Mouse (Mus musculus): ENCODE data around the gene Ndufb4.
"Not testable (repeated sequence)": the region's sequence is repeated elsewhere in the genome, so short reads cannot be mapped to it uniquely, and the experiment has no call there.

Gene Ndufb4

DNA sequence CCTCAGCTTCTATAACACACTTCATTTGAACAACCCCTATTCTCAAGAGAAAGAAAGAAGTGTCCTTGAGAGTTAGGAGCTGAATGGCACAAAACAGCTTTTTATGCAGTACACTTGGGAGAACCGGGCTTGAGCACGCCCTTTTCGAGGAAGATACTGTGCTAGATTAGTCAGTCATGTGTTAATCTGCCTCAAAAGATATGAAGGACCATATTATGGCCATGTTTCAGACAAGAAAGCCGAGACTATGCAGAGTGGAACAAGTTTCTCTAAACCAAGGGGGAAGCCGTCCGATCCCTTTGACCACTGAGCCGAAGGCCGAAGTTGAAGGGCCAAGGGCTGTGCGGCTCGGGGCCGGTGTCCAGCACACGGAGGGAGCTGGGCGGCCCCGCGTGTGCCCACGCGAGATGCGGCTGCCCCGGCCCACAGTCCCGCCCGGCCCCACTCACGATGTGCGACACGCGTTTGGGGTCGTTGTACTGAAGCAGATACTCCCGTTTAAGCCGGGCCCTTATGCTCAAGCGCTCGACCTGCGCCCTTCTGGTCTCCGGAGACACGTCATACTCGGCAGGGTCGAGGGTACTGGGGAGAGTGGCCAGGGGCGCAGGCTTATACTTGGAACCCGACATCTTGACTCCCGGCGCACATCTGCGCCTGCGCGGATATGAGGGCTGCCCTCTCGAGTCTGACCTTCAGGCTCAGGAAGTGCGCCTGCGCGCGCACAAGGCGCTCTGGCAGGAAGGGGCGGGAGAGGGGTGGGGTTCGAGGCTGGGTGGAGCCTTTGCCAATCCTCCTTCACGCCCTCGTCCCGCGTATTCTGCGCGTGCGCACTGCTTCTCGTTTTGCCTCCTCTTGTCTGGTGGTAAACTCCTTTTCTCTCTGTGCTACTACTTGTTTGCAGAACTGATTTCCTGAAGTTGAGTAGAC is at the start of gene Ndufb4:
TSS of gene Ndufb4 (minus strand) at position 723 of the 927 bp plus-strand sequence.
- DNase-seq (ENCODE audit: low spot score in 2 of 2), result peak; percentile 95 to 96

DNA sequence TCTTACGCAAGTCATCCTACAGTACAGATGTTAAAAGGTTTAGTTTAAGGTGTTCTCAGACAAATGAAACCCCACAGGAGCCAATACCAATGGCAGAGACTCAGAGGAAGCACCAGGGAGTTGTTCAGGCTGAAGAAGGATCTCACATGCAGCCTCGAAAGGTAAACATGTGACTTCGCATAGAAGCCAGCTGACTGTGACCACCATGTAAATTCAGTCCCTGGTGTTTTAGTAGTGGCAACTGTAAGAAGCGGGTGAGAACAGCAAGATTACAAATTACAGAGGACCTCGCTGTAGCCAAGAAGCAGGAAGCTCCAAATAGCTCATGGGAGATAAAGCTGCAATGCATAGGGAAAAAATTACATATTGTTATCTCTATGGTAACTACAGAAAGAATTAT is 49.6 kb upstream of the Ndufb4 start:
- DNase-seq (ENCODE audit: low spot score in 2 of 2), result no peak

DNA sequence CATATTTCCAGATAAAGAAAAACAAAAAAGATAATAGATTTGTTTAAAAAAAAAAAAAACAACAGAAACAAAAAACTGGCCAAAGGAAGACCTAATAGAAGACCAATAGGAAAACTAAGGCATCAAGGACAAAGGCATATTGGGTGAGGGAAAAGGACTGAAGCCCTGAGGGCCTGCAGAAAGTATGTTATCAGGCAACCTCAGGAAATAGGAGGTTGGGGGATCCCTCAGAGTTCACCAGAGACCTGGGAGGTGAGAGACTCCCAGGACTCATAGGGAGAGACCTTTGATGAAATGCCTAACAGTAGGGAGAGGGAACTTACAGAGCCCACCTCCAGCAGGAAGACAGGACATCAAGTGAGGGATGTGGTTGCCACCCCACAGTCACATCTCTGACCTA is 45.8 kb upstream of the Ndufb4 start:
- not testable (repeated sequence) for DNase-seq (ENCODE audit: low spot score in 2 of 2)

DNA sequence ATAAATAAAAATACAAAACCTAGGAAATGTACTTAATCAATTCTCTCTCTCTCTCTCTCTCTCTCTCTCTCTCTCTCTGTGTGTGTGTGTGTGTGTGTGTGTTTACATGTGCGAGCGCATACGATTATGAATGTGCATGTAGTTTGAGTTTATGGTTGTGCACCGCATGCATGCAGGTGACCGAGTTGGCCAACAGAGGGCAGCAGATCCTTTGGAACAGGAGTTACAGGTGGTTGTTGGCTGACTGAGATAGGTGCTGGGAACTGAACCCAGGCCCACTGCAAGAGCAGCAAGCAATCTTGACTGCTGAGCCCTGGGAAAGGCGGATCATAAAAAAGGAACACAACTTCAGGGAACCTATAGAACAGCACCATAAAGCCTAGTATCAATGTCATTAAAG is 44.5 kb upstream of the Ndufb4 start:
- no peak for DNase-seq (ENCODE audit: low spot score in 2 of 2)

DNA sequence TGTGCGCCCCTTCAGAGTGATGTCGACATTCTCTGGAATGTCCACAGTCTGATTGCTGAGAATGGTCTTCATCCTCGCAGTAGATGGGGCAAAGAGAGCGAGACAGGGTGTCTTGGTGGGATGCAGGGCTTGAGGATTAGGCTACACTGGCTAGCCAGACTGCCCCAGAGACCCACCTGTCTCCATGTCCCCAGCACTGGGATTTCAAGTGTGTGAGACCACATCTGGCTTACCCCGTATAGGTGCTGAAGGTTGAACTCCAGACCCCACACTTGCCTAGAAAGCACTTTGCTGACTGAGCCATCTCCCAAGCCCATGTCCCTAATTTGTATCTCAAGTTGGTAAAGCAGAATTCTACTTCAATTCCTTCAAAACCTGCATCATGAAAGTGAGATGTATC is 43.0 kb upstream of the Ndufb4 start:
- DNase-seq (ENCODE audit: low spot score in 2 of 2), result no peak

DNA sequence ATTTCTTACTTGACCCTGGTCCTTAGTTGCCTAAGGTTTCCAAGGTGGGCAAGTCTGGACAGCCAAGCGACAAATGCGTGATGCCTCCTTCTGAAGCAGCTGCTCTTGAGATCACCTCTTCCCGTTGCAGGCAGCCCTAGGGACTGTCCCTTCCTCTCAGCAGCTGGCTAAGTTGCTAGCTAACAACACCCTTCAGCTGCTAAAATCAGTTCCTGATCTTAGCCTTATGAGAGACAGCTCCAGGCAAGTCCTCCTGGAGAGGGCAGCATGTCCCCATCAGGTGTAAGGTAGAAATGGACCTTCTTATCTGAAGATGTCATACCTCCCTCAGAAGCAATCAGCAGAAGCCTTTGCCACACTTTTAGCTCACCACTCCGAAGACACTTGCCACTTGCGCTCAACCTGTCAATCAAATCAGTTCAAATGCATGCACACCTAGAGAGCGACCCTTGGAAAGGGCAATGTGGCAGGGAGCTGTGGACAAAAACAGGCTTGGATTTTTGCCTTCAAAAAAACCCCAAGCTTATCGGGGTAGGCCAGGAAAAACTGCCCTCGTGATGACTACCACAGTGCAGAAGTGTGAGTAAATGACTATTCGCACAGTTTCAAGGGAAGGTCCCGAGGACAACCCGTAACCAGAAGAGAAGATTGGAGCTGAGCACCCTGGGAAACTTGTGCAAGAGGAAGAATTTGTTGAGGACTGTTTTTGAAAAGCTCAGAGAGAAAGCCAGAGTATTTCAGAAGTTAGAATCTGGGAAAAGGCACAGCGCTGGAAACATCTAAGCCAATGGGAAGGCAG is 36.9 kb upstream of the Ndufb4 start:
- DNase-seq (ENCODE audit: low spot score in 2 of 2), result no peak

DNA sequence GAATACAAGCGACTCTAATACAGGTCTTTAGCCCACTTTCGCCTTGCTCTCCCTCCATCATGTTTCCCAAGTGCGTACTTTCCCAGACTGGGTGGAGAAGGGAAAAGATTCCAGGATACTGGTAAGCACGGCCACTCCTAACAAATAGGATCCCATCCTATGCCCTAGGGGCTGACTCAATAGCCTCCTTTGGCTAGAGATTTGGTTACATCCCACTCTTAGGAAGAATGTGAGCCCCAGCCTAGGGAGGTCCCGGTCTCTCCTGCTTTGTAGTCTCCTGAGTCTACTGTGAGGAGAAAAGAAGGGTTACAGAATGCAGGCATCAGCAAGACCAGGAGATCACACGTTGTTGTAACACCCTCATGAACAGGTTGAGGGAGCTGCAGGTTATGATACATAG is 36.2 kb upstream of the Ndufb4 start:
- DNase-seq (ENCODE audit: low spot score in 2 of 2), result no peak

DNA sequence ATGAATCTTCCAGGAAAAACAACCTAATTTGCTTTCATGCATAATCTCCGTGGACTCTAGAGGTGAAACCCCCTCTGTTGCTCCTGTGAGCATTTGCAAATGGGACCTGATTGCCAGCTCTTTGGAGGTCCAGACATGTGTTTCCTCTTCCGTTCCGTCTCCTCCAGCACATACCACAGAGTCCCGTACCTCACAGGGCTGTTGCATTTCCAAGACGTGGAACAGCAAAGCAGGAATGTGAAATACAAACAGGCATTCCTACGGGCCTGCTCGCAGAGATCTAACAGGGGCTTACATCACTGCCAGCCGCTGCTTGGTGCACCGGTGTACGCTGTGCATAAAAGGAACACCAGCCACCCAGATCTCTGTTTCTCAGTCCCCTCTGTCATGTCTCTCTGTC is 35.7 kb upstream of the Ndufb4 start:
- DNase-seq (ENCODE audit: low spot score in 2 of 2), result no peak

DNA sequence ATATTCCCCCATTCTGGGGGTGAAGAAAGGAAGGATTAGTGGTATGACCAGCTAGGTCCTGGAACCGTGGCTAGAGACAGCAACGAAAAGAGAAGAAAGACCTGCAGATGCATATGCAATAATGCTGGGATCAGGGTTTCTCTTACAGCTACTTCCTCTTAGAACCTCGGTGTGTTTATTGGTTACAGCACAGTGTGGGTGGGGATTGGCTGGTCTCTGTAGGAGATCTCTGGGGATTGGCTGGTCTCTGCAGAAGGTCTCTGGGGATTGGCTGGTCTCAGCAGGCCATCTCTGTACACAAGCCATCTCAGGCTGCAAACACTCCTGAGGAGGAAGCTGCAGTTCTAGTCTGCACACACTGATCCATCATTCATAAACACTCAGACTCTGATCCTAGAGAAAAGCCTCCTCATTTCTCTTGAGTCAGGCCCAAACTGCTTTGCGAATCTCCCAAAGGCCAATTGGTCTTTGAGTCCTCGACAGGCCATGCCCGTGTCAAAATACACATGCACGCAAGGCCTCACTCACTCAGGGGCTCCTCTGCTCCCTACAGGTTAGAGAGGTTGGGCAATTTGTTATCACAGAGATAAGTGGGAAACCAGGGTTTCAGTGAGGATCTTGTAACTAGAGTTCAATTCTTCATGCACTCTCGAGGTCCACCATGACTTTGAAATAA is 35.1 kb upstream of the Ndufb4 start:
- DNase-seq (ENCODE audit: low spot score in 2 of 2), result peak in 1 of 2 experiments; percentile 11

DNA sequence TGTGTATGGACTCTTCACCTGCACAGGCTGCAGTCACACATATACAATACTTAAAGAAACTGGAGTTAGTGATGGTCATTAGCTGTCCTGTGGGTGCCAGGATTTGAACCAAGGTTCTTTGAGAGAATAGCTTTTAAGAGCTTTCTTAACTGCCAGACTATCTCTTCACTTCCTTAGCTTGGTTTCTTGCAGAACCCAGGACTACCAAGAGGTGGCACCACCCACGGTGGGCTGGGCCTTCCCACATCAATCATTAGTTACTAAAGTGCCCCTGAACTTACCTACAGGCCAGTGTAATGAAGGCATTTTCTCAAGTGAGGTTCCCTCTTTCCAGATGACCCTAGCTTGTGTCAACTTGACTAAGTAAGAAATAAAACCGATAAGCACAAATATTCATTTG is 33.9 kb upstream of the Ndufb4 start:
- DNase-seq (ENCODE audit: low spot score in 2 of 2), result peak in 1 of 2 experiments; percentile 19

DNA sequence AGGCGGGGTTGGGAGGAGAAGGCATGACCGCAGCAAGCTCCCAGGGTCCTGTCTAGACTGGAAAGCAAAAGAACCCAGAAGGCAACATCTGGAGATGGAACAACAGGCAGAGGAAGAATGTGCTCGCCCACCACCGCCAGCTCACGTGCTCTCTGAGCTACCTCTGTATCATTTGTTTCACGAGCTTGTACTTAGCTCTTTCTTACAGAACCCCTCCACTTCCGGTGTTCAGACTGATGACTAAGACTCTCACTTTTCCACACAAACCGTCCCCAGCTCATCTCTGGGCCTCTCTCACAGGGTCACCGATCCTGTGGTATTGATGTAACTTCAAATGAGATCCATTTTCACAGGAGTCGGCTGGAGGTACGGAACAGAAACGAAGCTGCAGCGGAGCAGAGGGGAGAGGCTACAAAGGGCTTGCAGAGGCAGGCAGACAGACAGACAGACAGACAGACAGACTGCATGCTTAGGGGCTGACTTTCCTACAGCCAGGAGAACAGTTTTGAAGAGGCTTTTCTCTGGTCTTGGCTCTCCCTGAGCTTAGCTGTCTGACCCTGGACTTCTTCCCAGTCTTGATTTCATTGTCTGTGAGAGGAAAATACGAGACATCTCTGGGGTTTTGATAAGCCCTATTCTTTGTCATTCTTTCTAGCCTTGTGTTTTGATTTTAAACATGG is 33.2 kb upstream of the Ndufb4 start:
- DNase-seq (ENCODE audit: low spot score in 2 of 2), result no peak

DNA sequence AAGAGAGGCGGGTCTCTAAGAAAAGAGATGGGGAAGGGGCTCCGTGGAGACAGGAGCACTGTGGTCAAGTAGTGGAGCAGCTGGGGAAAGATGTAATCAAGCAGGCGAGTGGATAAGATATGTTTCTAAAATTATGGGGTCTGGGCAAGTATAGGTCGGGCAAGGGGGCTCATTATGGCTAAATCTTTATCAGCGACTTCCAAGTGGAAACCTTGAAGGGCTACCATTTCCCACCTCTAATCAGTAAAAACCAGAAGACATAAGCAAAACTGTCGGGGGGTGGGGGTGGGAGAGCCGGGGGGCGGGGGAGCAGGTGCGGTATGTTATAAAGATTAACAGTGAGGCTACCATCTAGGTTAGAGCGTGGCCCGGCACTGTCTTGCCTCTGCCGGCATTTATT is 32.6 kb upstream of the Ndufb4 start:
- no peak for DNase-seq (ENCODE audit: low spot score in 2 of 2)

DNA sequence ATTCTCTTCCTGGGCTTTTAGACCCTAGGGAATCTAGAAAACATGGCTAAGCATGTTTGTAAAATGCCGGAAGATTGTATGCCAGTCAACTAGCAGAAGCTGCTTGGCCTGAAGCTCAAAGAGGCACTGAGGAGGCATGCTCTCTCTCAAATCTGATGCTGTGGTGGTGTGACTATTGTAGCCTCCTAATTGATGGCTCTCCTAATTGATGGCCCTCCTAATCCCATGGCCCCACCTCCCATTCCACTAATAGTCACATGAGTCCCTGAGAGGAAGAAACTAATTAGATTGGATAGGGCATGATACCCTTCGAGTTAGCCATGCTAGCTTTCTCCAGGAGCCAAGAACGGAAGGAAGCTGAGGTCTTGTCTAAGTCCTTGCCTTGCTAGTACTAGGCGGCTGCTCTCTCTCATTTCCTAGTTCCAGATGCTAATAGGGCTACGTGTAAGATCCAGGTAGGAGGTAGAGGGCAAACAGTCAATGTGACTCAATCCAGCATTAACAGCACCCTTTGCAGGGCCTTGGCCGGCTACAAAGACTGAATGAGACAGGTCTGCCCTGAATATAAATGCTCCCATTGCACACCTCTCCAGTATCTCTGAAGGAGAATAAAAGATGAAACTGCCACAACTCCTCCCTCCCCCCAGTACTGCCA is 31.8 kb upstream of the Ndufb4 start:
- no peak for DNase-seq (ENCODE audit: low spot score in 2 of 2)

DNA sequence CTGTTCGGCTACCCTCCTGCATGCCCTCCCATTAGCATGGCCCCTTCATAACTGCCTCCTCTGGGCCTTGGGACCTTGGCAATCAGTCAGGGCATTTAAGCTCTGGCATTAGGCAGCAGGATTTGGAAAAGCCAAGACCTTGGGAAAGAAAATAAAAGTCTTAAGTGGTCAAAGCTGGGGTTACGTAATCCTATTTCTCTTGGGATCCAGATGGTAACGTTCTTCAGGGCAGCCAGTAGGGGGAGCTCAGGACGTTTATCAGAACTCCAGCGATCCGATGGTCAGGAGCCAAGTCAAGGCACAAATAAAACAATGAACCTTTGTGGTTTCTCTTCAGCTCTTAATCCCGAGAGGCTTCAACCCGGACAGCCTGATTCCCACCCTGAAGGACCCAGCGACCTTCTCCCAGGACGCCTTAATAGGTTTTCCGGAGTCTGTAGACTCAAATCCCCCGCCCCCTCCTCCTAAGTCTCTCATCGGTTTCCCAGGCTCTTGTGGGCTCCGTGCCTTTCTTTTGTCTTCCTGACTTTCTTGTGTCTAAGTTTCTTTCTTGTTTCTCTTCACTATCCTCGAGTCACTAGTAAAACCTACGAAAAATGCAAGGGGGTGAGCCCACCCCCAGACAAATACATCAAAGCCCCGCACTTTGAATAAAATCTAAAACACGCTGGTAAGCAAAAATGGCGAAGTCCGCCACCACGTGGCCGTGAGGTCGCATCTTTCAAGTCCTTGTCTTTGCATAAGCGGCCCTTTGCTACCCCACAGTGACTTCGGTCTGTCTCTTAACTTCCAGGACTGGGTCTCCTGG is 30.6 kb upstream of the Ndufb4 start:
- peak; percentile 38 to 75 for DNase-seq (ENCODE audit: low spot score in 2 of 2)

DNA sequence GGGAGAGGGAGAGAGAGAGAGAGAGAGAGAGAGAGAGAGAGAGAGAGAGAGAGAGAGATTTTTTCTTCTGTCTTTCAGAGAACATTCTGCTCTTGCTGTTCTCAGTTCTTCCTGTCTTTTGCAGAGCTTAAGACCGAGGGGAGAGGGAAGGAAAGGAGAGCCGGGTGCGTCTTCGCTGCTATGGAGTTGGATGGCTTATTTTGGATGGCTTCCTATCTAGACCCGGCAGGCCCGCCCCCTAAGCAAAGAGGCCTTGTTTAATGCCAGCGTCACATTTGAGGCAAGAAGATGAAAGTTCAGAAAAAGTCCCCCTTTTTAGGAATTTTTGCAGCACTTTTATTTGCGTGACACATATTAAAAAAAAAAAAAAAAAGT is 30.0 kb upstream of the Ndufb4 start:
- no peak for DNase-seq (ENCODE audit: low spot score in 2 of 2)

DNA sequence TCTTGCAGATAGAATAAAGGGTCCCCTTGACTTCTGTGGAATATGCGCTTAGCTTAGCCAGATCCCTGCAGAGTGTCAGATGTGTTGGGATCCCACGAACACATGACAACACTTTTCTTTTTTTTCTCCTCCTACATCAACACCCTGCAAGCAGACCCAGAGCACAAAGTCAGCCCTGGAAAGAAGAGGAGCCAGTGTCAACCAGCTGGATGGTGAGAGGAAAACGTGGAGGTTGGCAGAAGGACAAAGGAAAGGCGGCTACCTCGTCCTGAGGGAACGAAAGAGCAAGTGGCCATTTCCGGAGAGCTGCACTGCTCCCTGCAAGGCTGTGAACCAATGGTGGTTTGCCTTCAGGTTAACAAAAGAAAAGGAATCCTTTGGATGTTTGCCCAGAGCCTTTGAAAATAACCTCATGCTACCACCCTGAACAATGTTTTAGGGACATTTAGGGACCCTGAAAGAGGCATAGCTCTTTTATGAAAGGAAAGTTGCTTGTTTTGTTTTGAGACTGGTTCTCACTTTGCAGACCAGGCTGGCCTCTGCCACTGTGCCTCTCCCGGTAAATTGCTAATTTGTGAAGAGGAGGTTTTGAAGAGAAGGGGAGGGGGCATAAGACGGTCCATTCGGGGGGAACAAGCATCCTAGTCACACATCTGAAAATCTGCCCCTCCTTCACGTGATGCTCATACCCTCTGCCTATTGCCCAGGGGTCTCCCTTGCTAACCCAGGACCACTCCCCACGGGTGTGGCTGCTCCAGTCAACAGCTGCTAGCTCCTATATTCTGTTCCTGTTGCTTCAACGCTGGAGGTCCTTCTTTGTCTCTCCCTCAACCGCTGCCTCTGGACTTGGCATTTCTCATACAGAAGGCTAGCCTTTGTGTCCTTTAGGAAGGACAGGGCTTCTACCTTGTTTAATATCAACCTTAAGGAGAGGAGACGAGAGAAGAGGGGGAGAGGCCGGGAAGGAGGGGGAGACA is 29.2 kb upstream of the Ndufb4 start:
- DNase-seq (ENCODE audit: low spot score in 2 of 2), result no peak

DNA sequence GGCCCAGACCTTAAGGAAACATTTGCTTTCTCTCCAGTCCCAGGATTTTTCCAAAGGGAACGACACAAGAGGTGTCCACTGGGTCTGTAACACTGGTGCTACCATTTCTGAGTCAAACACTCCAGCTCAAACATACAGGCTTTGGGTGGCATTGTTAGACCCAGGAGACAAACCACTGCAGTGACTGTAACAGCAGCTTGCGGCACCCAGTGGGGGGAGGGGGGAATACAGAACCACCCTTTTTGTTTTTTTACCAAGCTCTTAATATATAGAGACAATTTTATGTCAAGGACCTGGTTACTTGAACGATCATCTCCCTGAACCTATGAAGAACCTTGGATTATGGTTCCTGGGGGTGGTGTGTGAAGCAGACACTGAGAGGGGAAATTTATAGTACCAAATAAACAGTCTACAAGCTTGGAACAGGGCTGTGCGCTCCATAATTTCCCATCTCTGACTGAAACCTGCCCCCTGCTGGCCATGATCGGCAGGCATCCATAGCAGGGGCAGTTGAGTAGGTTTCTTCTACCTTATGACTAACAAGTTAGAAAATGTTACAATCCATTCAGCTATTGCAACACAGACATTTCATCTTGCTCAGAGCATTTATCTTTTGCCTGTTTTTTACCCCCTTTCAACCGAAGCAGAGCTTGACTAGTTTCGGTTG is 28.2 kb upstream of the Ndufb4 start:
- peak; percentile 19 to 69 for DNase-seq (ENCODE audit: low spot score in 2 of 2)

DNA sequence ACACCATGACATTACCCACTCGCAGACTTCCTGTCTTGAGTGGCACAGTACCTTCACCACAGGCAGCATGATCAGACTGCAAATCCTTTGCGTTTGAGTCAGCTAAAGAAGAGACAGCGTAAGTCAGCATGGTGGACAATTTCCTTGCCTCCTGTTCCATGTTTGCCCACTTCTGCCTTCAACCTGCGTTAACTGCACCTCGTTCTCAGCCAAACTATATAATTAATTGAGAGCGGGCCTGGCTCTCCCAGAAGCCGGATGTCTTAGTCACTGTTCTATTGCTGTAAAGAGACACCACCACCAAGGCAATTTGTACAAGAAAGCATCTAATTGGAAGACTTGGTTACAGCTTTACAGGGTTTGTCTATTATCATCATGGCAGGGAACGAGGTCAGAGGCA is 26.6 kb upstream of the Ndufb4 start:
- DNase-seq (ENCODE audit: low spot score in 2 of 2), result no peak

DNA sequence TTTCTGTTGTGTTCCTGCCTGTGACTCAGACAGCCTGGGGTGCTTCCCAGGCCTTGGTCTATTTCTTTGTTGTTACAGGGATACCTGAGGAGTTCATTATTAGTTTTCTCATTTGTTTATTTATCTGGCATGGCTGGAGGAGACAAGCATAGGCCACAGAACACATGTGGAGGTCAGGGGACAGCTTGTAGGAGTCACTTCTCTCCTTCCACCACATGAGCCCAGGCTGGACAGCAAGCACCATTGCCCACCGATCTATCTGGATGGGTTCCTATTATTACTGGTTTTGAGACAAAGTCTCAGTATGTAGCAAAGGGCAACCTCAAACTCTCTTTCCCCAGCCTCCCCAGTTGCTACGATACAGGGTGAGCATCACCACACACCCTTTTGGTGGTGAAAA is 26.0 kb upstream of the Ndufb4 start:
- DNase-seq (ENCODE audit: low spot score in 2 of 2), result no peak

Measured in thymus, postnatal 10 days (tissue).